Mouse (Mus musculus): ENCODE measurements around the gene Rc3h1.

GRCm38 (mm10) chr1:161020051-161020450 lies 113.8 kb downstream of the Rc3h1 start:
- TF ChIP-seq CTCF (IDR thresholded peaks at IDR 0.05; ENCODE audit: low read depth), result no peak
- no peak for TF ChIP-seq EP300 (IDR thresholded peaks at IDR 0.05; ENCODE audit: low read depth)
